Mouse (Mus musculus) ovary, postnatal 14 days (tissue): ENCODE measurements around the gene Clint1.
A peak's percentile ranks its signal among the peaks of the same experiment; 100 is the strongest.

Experiments
- DNase-seq: peaks from one replicate; pipeline ENCODE4 v3.0.0; 2022; ENCODE audit warnings: low spot score

Gene Clint1

GRCm38 (mm10) chr11:45851516-45852123 is at the start of gene Clint1:
Clint1 (plus strand) TSS chr11:45852051.
- peak; percentile 72 for DNase-seq

GRCm38 (mm10) chr11:45804068-45804467 is 47.8 kb upstream of the Clint1 start:
- no peak for DNase-seq

- no peak for DNase-seq
Measured at GRCm38 (mm10) chr11:45805312-45805772, 46.5 kb upstream of the Clint1 start.

GRCm38 (mm10) chr11:45805810-45806209 is 46.0 kb upstream of the Clint1 start:
- DNase-seq: no peak

- no peak for DNase-seq
Measured at GRCm38 (mm10) chr11:45806264-45806663, 45.6 kb upstream of the Clint1 start.

GRCm38 (mm10) chr11:45806809-45807208 is 45.0 kb upstream of the Clint1 start:
- no peak for DNase-seq

- DNase-seq: no peak
Measured at GRCm38 (mm10) chr11:45807820-45808219, 44.0 kb upstream of the Clint1 start.

GRCm38 (mm10) chr11:45809424-45809823 is 42.4 kb upstream of the Clint1 start:
- no peak for DNase-seq

GRCm38 (mm10) chr11:45810056-45810455 is 41.8 kb upstream of the Clint1 start:
- no peak for DNase-seq

- DNase-seq: no peak
Measured at GRCm38 (mm10) chr11:45810805-45811204, 41.0 kb upstream of the Clint1 start.

GRCm38 (mm10) chr11:45815603-45816002 is 36.2 kb upstream of the Clint1 start:
- DNase-seq: no peak

GRCm38 (mm10) chr11:45816712-45817111 is 35.1 kb upstream of the Clint1 start:
- no peak for DNase-seq

- no peak for DNase-seq
Measured at GRCm38 (mm10) chr11:45817996-45818395, 33.9 kb upstream of the Clint1 start.

GRCm38 (mm10) chr11:45820930-45821329 is 30.9 kb upstream of the Clint1 start:
- DNase-seq: no peak

- no peak for DNase-seq
Measured at GRCm38 (mm10) chr11:45830112-45830511, 21.7 kb upstream of the Clint1 start.

- DNase-seq: no peak
Measured at GRCm38 (mm10) chr11:45830743-45831310, 21.0 kb upstream of the Clint1 start.

GRCm38 (mm10) chr11:45831476-45832143 is 20.2 kb upstream of the Clint1 start:
- DNase-seq: no peak

- DNase-seq: no peak
Measured at GRCm38 (mm10) chr11:45835625-45836255, 16.1 kb upstream of the Clint1 start.

- no peak for DNase-seq
Measured at GRCm38 (mm10) chr11:45837257-45837817, 14.5 kb upstream of the Clint1 start.

- DNase-seq: no peak
Measured at GRCm38 (mm10) chr11:45838450-45838849, 13.4 kb upstream of the Clint1 start.

GRCm38 (mm10) chr11:45840332-45840731 is 11.5 kb upstream of the Clint1 start:
- no peak for DNase-seq

GRCm38 (mm10) chr11:45846008-45846407 is 5.8 kb upstream of the Clint1 start:
- no peak for DNase-seq

- DNase-seq: no peak
Measured at GRCm38 (mm10) chr11:45847548-45847947, 4.3 kb upstream of the Clint1 start.
